Mouse (Mus musculus): ENCODE measurements around the gene Mmaa. TPM values are rescaled to one million over a fixed set of nuclear protein-coding genes. Genes with fewer than 3 reads are reported as not detected.

Mmaa gene
- polyA plus RNA-seq, 1 experiment from 2014 or later: 11.5 TPM

GRCm38 (mm10) chr8:79329182-79329581 lies 34.4 kb upstream of the Mmaa start:
- H3K9me3 ChIP-seq (ENCODE audit: control insufficient read depth, low read depth, low read length): no peaks in the 10 kb centered on the region
- no peaks in the 10 kb centered on the region for H3K36me3 ChIP-seq (ENCODE audit: control insufficient read depth, insufficient read depth, low read length)
- no peak overlapping the region for H3K4me2 ChIP-seq (replicated peaks; ENCODE audit: low read depth, low read length)
- no peak overlapping the region for H3K27ac ChIP-seq (ENCODE audit: low read length)
- H3K4me3 ChIP-seq (ENCODE audit: low read depth, low read length): no peak overlapping the region
- WGBS: 79% methylated on average over 4 of the region's 4 CpGs
- no peaks in the 10 kb centered on the region for H3K27me3 ChIP-seq (ENCODE audit: control insufficient read depth, insufficient read depth, low read length)
- no peak for ATAC-seq (ENCODE audit: insufficient number of reproducible peaks, insufficient read depth, low FRiP score, low read depth)
- H3K9ac ChIP-seq (replicated peaks; ENCODE audit: low read depth, low read length): no peak overlapping the region
- H3K4me1 ChIP-seq (ENCODE audit: control insufficient read depth, insufficient read depth, low read length): no peaks in the 10 kb centered on the region

GRCm38 (mm10) chr8:79325510-79325909 lies 30.8 kb upstream of the Mmaa start:
- no peak overlapping the region for H3K4me3 ChIP-seq (ENCODE audit: low read depth, low read length)
- no peaks in the 10 kb centered on the region for H3K27me3 ChIP-seq (ENCODE audit: control insufficient read depth, insufficient read depth, low read length)
- H3K27ac ChIP-seq (ENCODE audit: low read length): no peak overlapping the region
- no peaks in the 10 kb centered on the region for H3K4me1 ChIP-seq (ENCODE audit: control insufficient read depth, insufficient read depth, low read length)
- no peak overlapping the region for H3K9ac ChIP-seq (replicated peaks; ENCODE audit: low read depth, low read length)
- ATAC-seq (ENCODE audit: insufficient number of reproducible peaks, insufficient read depth, low FRiP score, low read depth): no peak
- WGBS: 75% methylated on average over 6 of the region's 6 CpGs
- H3K36me3 ChIP-seq (ENCODE audit: control insufficient read depth, insufficient read depth, low read length): no peaks in the 10 kb centered on the region
- H3K4me2 ChIP-seq (replicated peaks; ENCODE audit: low read depth, low read length): no peak overlapping the region
- H3K9me3 ChIP-seq (ENCODE audit: control insufficient read depth, low read depth, low read length): no peaks in the 10 kb centered on the region

GRCm38 (mm10) chr8:79324928-79325327 lies 30.2 kb upstream of the Mmaa start:
- no peaks in the 10 kb centered on the region for H3K4me1 ChIP-seq (ENCODE audit: control insufficient read depth, insufficient read depth, low read length)
- 80% methylated on average over 5 of the region's 5 CpGs for WGBS

GRCm38 (mm10) chr8:79324036-79324435 lies 29.3 kb upstream of the Mmaa start:
- Histone ChIP-seq H3K4me1 (ENCODE audit: control insufficient read depth, insufficient read depth, low read length) (no peaks in the 10 kb centered on the region), H3K36me3 (ENCODE audit: control insufficient read depth, insufficient read depth, low read length) (no peaks in the 10 kb centered on the region), H3K9ac (replicated peaks; ENCODE audit: low read depth, low read length) (no peak overlapping the region), H3K4me2 (replicated peaks; ENCODE audit: low read depth, low read length) (no peak overlapping the region), H3K4me3 (ENCODE audit: low read depth, low read length) (no peak overlapping the region), H3K27me3 (ENCODE audit: control insufficient read depth, insufficient read depth, low read length) (no peaks in the 10 kb centered on the region), H3K9me3 (ENCODE audit: control insufficient read depth, low read depth, low read length) (no peaks in the 10 kb centered on the region), H3K27ac (ENCODE audit: low read length) (no peak overlapping the region)
- 48% methylated on average over 3 of the region's 3 CpGs for WGBS
- ATAC-seq (ENCODE audit: insufficient number of reproducible peaks, insufficient read depth, low FRiP score, low read depth): no peak

More at GRCm38 (mm10) chr8:79324928-79325327, 30.2 kb upstream of the Mmaa start:
- Histone ChIP-seq H3K9ac (replicated peaks; ENCODE audit: low read depth, low read length) (no peak overlapping the region), H3K9me3 (ENCODE audit: control insufficient read depth, low read depth, low read length) (no peaks in the 10 kb centered on the region), H3K4me3 (ENCODE audit: low read depth, low read length) (no peak overlapping the region), H3K27me3 (ENCODE audit: control insufficient read depth, insufficient read depth, low read length) (no peaks in the 10 kb centered on the region), H3K27ac (ENCODE audit: low read length) (no peak overlapping the region), H3K36me3 (ENCODE audit: control insufficient read depth, insufficient read depth, low read length) (no peaks in the 10 kb centered on the region), H3K4me2 (replicated peaks; ENCODE audit: low read depth, low read length) (no peak overlapping the region)
- no peak for ATAC-seq (ENCODE audit: insufficient number of reproducible peaks, insufficient read depth, low FRiP score, low read depth)

GRCm38 (mm10) chr8:79323121-79323520 lies 28.4 kb upstream of the Mmaa start:
- Histone ChIP-seq H3K9ac (replicated peaks; ENCODE audit: low read depth, low read length) (no peak overlapping the region), H3K27me3 (ENCODE audit: control insufficient read depth, insufficient read depth, low read length) (no peaks in the 10 kb centered on the region), H3K9me3 (ENCODE audit: control insufficient read depth, low read depth, low read length) (no peaks in the 10 kb centered on the region), H3K4me3 (ENCODE audit: low read depth, low read length) (no peak overlapping the region), H3K4me2 (replicated peaks; ENCODE audit: low read depth, low read length) (no peak overlapping the region), H3K36me3 (ENCODE audit: control insufficient read depth, insufficient read depth, low read length) (no peaks in the 10 kb centered on the region), H3K27ac (ENCODE audit: low read length) (no peak overlapping the region), H3K4me1 (ENCODE audit: control insufficient read depth, insufficient read depth, low read length) (no peaks in the 10 kb centered on the region)
- WGBS: 64% methylated on average over 7 of the region's 7 CpGs
- no peak for ATAC-seq (ENCODE audit: insufficient number of reproducible peaks, insufficient read depth, low FRiP score, low read depth)

- Histone ChIP-seq H3K4me2 (replicated peaks; ENCODE audit: low read depth, low read length) (no peak overlapping the region), H3K27me3 (ENCODE audit: control insufficient read depth, insufficient read depth, low read length) (no peaks in the 10 kb centered on the region), H3K4me1 (ENCODE audit: control insufficient read depth, insufficient read depth, low read length) (no peaks in the 10 kb centered on the region), H3K36me3 (ENCODE audit: control insufficient read depth, insufficient read depth, low read length) (no peaks in the 10 kb centered on the region), H3K9me3 (ENCODE audit: control insufficient read depth, low read depth, low read length) (no peaks in the 10 kb centered on the region), H3K4me3 (ENCODE audit: low read depth, low read length) (no peak overlapping the region), H3K27ac (ENCODE audit: low read length) (no peak overlapping the region), H3K9ac (replicated peaks; ENCODE audit: low read depth, low read length) (no peak overlapping the region)
- ATAC-seq (ENCODE audit: insufficient number of reproducible peaks, insufficient read depth, low FRiP score, low read depth): no peak
- WGBS: 63% methylated on average over 2 of the region's 2 CpGs
Measured at GRCm38 (mm10) chr8:79310801-79311200, 16.1 kb upstream of the Mmaa start.

GRCm38 (mm10) chr8:79305941-79306340 lies 11.2 kb upstream of the Mmaa start:
- no peaks in the 10 kb centered on the region for H3K4me1 ChIP-seq (ENCODE audit: control insufficient read depth, insufficient read depth, low read length)
- ATAC-seq (ENCODE audit: insufficient number of reproducible peaks, insufficient read depth, low FRiP score, low read depth): no peak
- H3K4me3 ChIP-seq (ENCODE audit: low read depth, low read length): no peak overlapping the region
- H3K27me3 ChIP-seq (ENCODE audit: control insufficient read depth, insufficient read depth, low read length): no peaks in the 10 kb centered on the region
- no peak overlapping the region for H3K4me2 ChIP-seq (replicated peaks; ENCODE audit: low read depth, low read length)
- H3K9me3 ChIP-seq (ENCODE audit: control insufficient read depth, low read depth, low read length): no peaks in the 10 kb centered on the region
- 75% methylated on average over 5 of the region's 5 CpGs for WGBS
- H3K9ac ChIP-seq (replicated peaks; ENCODE audit: low read depth, low read length): no peak overlapping the region
- H3K36me3 ChIP-seq (ENCODE audit: control insufficient read depth, insufficient read depth, low read length): no peaks in the 10 kb centered on the region
- no peak overlapping the region for H3K27ac ChIP-seq (ENCODE audit: low read length)

GRCm38 (mm10) chr8:79301548-79301947 lies 6.8 kb upstream of the Mmaa start:
- ATAC-seq (ENCODE audit: insufficient number of reproducible peaks, insufficient read depth, low FRiP score, low read depth): no peak
- Histone ChIP-seq H3K4me1 (ENCODE audit: control insufficient read depth, insufficient read depth, low read length) (no peaks in the 10 kb centered on the region), H3K9me3 (ENCODE audit: control insufficient read depth, low read depth, low read length) (no peaks in the 10 kb centered on the region), H3K27ac (ENCODE audit: low read length) (no peak overlapping the region), H3K27me3 (ENCODE audit: control insufficient read depth, insufficient read depth, low read length) (no peaks in the 10 kb centered on the region), H3K36me3 (ENCODE audit: control insufficient read depth, insufficient read depth, low read length) (no peaks in the 10 kb centered on the region), H3K4me3 (ENCODE audit: low read depth, low read length) (no peak overlapping the region), H3K9ac (replicated peaks; ENCODE audit: low read depth, low read length) (no peak overlapping the region), H3K4me2 (replicated peaks; ENCODE audit: low read depth, low read length) (no peak overlapping the region)
- 74% methylated on average over 3 of the region's 3 CpGs for WGBS

- no peaks in the 10 kb centered on the region for H3K4me1 ChIP-seq (ENCODE audit: control insufficient read depth, insufficient read depth, low read length)
- no peak overlapping the region for H3K27ac ChIP-seq (ENCODE audit: low read length)
- no peak overlapping the region for H3K9ac ChIP-seq (replicated peaks; ENCODE audit: low read depth, low read length)
- H3K9me3 ChIP-seq (ENCODE audit: control insufficient read depth, low read depth, low read length): no peaks in the 10 kb centered on the region
- H3K27me3 ChIP-seq (ENCODE audit: control insufficient read depth, insufficient read depth, low read length): no peaks in the 10 kb centered on the region
- no peak for ATAC-seq (ENCODE audit: insufficient number of reproducible peaks, insufficient read depth, low FRiP score, low read depth)
- 72% methylated on average over 5 of the region's 5 CpGs for WGBS
- H3K36me3 ChIP-seq (ENCODE audit: control insufficient read depth, insufficient read depth, low read length): no peaks in the 10 kb centered on the region
- H3K4me2 ChIP-seq (replicated peaks; ENCODE audit: low read depth, low read length): no peak overlapping the region
- H3K4me3 ChIP-seq (ENCODE audit: low read depth, low read length): no peak overlapping the region
Measured at GRCm38 (mm10) chr8:79299704-79300103, 5.0 kb upstream of the Mmaa start.

Measured in stomach, embryonic 14.5 days (tissue).